Mouse (Mus musculus) heart, embryonic 16.5 days (tissue): Measurements from ENCODE around the gene Ccdc194. TPM values are rescaled to one million over a fixed set of nuclear protein-coding genes. Genes with fewer than 3 reads are reported as not detected.
"Not testable (repeated sequence)": the region's sequence is repeated elsewhere in the genome, so short reads cannot be mapped to it uniquely, and the experiment has no call there.

Experiments
- ATAC-seq: fragments of 200-750 bp; cut with Nextera tagmentation; replicated peaks from 2 replicates; pipeline ENCODE4 v1.8.0; 2017; ENCODE audit warnings: moderate number of reproducible peaks; ENCODE audit not compliant: insufficient read depth, low FRiP score; ENCODE audit errors: extremely low read depth
- H3K27ac ChIP-seq: fragments of 300-500 bp; sonication (generic); 2 replicates; pipeline ENCODE4 v1.5.1; 2014; ENCODE audit warnings: mild to moderate bottlenecking, low read length, control low read depth, moderate library complexity
- H3K27me3 ChIP-seq: fragments of 300-500 bp; sonication (generic); 2 replicates; pipeline ENCODE4 v1.6.1; 2014; ENCODE audit warnings: low read length, mixed read lengths; ENCODE audit not compliant: control insufficient read depth, insufficient read depth
- H3K36me3 ChIP-seq: fragments of 300-500 bp; sonication (generic); 2 replicates; pipeline ENCODE4 v1.6.1; 2014; ENCODE audit not compliant: control insufficient read depth, insufficient read depth
- H3K4me1 ChIP-seq: fragments of 300-500 bp; sonication (generic); 2 replicates; pipeline ENCODE4 v1.6.1; 2014; ENCODE audit warnings: low read length, mixed read lengths; ENCODE audit not compliant: control insufficient read depth, insufficient read depth
- H3K4me2 ChIP-seq: fragments of 300-500 bp; sonication (generic); 2 replicates; pipeline ENCODE4 v1.6.1; 2014; ENCODE audit warnings: low read depth, mild to moderate bottlenecking, control low read depth, low read length
- H3K4me3 ChIP-seq: fragments of 300-500 bp; sonication (generic); 2 replicates; pipeline ENCODE4 v1.5.1; 2014; ENCODE audit warnings: mild to moderate bottlenecking, control low read depth, low read length
- H3K9ac ChIP-seq: fragments of 300-500 bp; sonication (generic); 2 replicates; pipeline ENCODE4 v1.6.1; 2014; ENCODE audit warnings: low read length, control low read depth
- H3K9me3 ChIP-seq: fragments of 300-500 bp; sonication (generic); replicated peaks from 2 replicates; pipeline ENCODE4 v1.6.1; 2016; ENCODE audit warnings: low read length; ENCODE audit not compliant: control insufficient read depth
- WGBS: fragments of 180-500 bp; shearing (Covaris S2); extraction: QIAGEN DNeasy Blood & Tissue Kit; methylation state at CpG from one replicate; pipeline ENCODE4 v1.1.7; 2014; 5-methylcytosine and 5-hydroxymethylcytosine counted together
- polyA plus RNA-seq: library from polyadenylated mRNA; unstranded; fragments of >200 nt; fragmentation: Nextera tagmentation; extraction: Ambion mirVana; gene quantifications from 2 replicates; pipeline ENCODE4 v1.2.1, GENCODE M21; 2015

The Ccdc194 gene
- polyA plus RNA-seq, 1 experiment from 2014 or later = 0.54 TPM

GRCm38 (mm10) chr8:71519037-71519825, 6.3 kb downstream of the Ccdc194 start:
- 37% methylated on average over 9 of the region's 10 CpGs for WGBS
- H3K4me2 ChIP-seq, H3K9ac ChIP-seq, H3K36me3 ChIP-seq, H3K27ac ChIP-seq, H3K4me3 ChIP-seq, H3K4me1 ChIP-seq, H3K27me3 ChIP-seq, H3K9me3 ChIP-seq: not testable (repeated sequence)
- ATAC-seq = 0 out of 2 replicates have a peak, but pooled peaks have one; percentile 47

GRCm38 (mm10) chr8:71516786-71517185, 8.7 kb downstream of the Ccdc194 start:
- ATAC-seq = no peak
- no peak overlapping the region for H3K4me3 ChIP-seq

GRCm38 (mm10) chr8:71515043-71515442, 10.5 kb downstream of the Ccdc194 start:
- H3K4me3 ChIP-seq = no peak overlapping the region
- no peaks in the 10 kb centered on the region for H3K36me3 ChIP-seq
- no peaks in the 10 kb centered on the region for H3K9me3 ChIP-seq
- peaks cover 15% of the 10 kb centered on the region for H3K27me3 ChIP-seq
- no peak overlapping the region for H3K9ac ChIP-seq
- H3K4me1 ChIP-seq = no peaks in the 10 kb centered on the region
- no peak for ATAC-seq
- no peak overlapping the region for H3K27ac ChIP-seq
- 70% methylated on average over 5 of the region's 5 CpGs for WGBS
- H3K4me2 ChIP-seq = no peak overlapping the region

More at GRCm38 (mm10) chr8:71516786-71517185, 8.7 kb downstream of the Ccdc194 start:
- Histone ChIP-seq H3K27me3 (peaks cover 3% of the 10 kb centered on the region; the same call in 1 of the 2 replicates), H3K27ac (no peak overlapping the region), H3K36me3 (no peaks in the 10 kb centered on the region), H3K4me2 (no peak overlapping the region), H3K9ac (no peak overlapping the region), H3K4me1 (no peaks in the 10 kb centered on the region; the same call in 1 of the 2 replicates), H3K9me3 (no peaks in the 10 kb centered on the region)
- WGBS = 20% methylated on average over 6 of the region's 6 CpGs

- Histone ChIP-seq H3K4me1 (no peaks in the 10 kb centered on the region), H3K27me3 (peaks cover 31% of the 10 kb centered on the region), H3K4me3 (no peak overlapping the region), H3K4me2 (no peak overlapping the region), H3K9me3 (no peaks in the 10 kb centered on the region), H3K27ac (no peak overlapping the region), H3K36me3 (no peaks in the 10 kb centered on the region), H3K9ac (no peak overlapping the region)
- 53% methylated on average over 15 of the region's 15 CpGs for WGBS
- no peak for ATAC-seq
Observed at GRCm38 (mm10) chr8:71513018-71513754, 12.3 kb downstream of the Ccdc194 start.

- H3K36me3 ChIP-seq = no peaks in the 10 kb centered on the region
- peak within 1 kb of the TSS; percentile 35 for H3K4me3 ChIP-seq
- no peak within 1 kb of the TSS for H3K9ac ChIP-seq
- H3K4me1 ChIP-seq = peaks cover 3% of the 10 kb centered on the region; the same call in 1 of the 2 replicates
- 0 out of 2 replicates have a peak within 1 kb of the TSS, but pooled peaks have one; percentile 7 for H3K27ac ChIP-seq
- H3K27me3 ChIP-seq = peaks cover 46% of the 10 kb centered on the region
- WGBS = 25% methylated on average over 14 of the region's 14 CpGs
- H3K4me2 ChIP-seq = peak within 1 kb of the TSS; percentile 13
- ATAC-seq = peak; percentile 47; the same call in 1 of the 2 replicates
- H3K9me3 ChIP-seq = no peaks in the 10 kb centered on the region
Observed at GRCm38 (mm10) chr8:71511644-71512043, 13.9 kb downstream of the Ccdc194 start, which contains the start of gene Plvap. TSS of gene Plvap (minus strand) at chr8:71511752.

- ATAC-seq = no peak
Observed at GRCm38 (mm10) chr8:71509316-71509715, 16.2 kb downstream of the Ccdc194 start.

GRCm38 (mm10) chr8:71507589-71508104, 17.9 kb downstream of the Ccdc194 start:
- ATAC-seq = peak; percentile 73
- no peak overlapping the region for H3K27ac ChIP-seq
- WGBS = under 1% methylated on average over 61 of the region's 61 CpGs
- no peaks in the 10 kb centered on the region for H3K36me3 ChIP-seq
- H3K9me3 ChIP-seq = no peaks in the 10 kb centered on the region
- H3K4me1 ChIP-seq = peaks cover 3% of the 10 kb centered on the region; the same call in 1 of the 2 replicates
- peak overlapping the region; percentile 70 for H3K9ac ChIP-seq
- peak overlapping the region; percentile 54 for H3K4me3 ChIP-seq
- H3K4me2 ChIP-seq = peak overlapping the region; percentile 80
- H3K27me3 ChIP-seq = peaks cover 50% of the 10 kb centered on the region

More at GRCm38 (mm10) chr8:71509316-71509715, 16.2 kb downstream of the Ccdc194 start:
- Histone ChIP-seq H3K9ac (no peak overlapping the region), H3K27me3 (peaks cover 51% of the 10 kb centered on the region), H3K4me1 (peaks cover 3% of the 10 kb centered on the region; the same call in 1 of the 2 replicates), H3K27ac (no peak overlapping the region), H3K36me3 (no peaks in the 10 kb centered on the region), H3K4me3 (peak overlapping the region; percentile 35), H3K4me2 (0 out of 2 replicates have a peak overlapping the region, but pooled peaks have one; percentile 21), H3K9me3 (no peaks in the 10 kb centered on the region)
- 69% methylated on average over 2 of the region's 2 CpGs for WGBS

- H3K27me3 ChIP-seq = peaks cover 42% of the 10 kb centered on the region
- H3K36me3 ChIP-seq = no peaks in the 10 kb centered on the region
- no peak overlapping the region for H3K9ac ChIP-seq
- WGBS = 59% methylated on average over 4 of the region's 4 CpGs
- no peaks in the 10 kb centered on the region for H3K9me3 ChIP-seq
- no peak overlapping the region for H3K4me2 ChIP-seq
- peaks cover 3% of the 10 kb centered on the region; the same call in 1 of the 2 replicates for H3K4me1 ChIP-seq
- H3K4me3 ChIP-seq = no peak overlapping the region
- H3K27ac ChIP-seq = no peak overlapping the region
- no peak for ATAC-seq
Observed at GRCm38 (mm10) chr8:71505979-71506378, 19.5 kb downstream of the Ccdc194 start.
